Comparison of ENCODE assay signal across 8 mouse cellular contexts in the genomic region with DNA sequence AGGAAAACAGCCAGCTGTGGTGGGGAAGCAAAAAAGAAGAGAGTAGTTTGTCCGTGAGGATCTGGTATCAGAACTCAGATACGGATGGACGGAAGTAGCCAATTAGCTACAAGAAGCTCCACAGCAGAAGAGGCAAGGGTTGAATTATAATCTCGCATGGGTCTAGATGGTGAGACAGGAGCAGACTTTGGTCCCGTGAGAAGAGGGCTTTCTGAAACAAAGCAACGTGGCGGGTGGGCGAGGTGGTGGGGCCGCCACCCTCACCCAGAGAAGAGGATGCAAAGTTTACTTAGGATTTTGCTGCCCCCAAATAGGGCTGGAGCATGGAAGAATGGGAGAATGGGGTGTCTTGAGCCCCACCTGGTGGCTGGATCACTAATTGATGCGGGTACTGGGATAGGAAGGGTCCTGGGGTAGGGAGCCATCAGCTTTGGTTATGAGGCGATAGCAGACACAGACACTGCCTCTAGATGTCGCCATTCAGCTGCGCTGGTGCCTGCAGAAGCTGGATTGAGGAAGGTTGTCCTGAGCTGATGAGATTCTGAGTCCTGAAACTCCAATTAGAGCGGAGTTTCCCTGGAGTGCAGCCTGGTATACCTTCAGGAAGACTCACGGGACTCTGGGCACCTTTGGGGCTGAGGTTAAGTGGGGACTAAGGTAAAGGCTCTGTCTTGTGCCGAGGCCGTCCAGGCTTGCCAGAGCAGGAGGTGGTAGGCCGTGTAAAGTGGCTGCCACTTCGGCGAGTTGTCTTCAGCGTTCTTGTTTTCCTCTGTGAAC. TPM values are rescaled to one million over a fixed set of nuclear protein-coding genes. Genes with fewer than 3 reads are reported as not detected.
A peak's percentile ranks its signal among the peaks of the same experiment; 100 is the strongest.
DNase-seq lines count a peak whose midpoint lies in the region; ATAC-seq and TF ChIP-seq lines count a peak whose summit lies in the region.

No protein-coding gene starts in this region.

- TF ChIP-seq RAD21 in MEL (IDR thresholded peaks at IDR 0.05; ENCODE audit: low read depth, low read length): peak; percentile 93

- H3K4me2 ChIP-seq in forebrain, postnatal 0 days (ENCODE audit: low read depth): peak overlapping the region; percentile 41

- no peak overlapping the region for H3K9ac ChIP-seq in MEL (ENCODE audit: control insufficient read depth, low read depth, low read length, poor library complexity, severe bottlenecking)
- no peak overlapping the region for H3K9ac ChIP-seq in forebrain, postnatal 0 days

- H3K27ac ChIP-seq in MEL (ENCODE audit: control insufficient read depth, low read depth, low read length): no peak overlapping the region
- H3K27ac ChIP-seq in forebrain, postnatal 0 days (ENCODE audit: low read depth, low read length): no peak overlapping the region
- no peak overlapping the region for H3K27ac ChIP-seq in layer of hippocampus, adult 2 months

- H3K79me2 ChIP-seq in MEL (ENCODE audit: control insufficient read depth, insufficient read depth, low read length, poor library complexity): no peaks in the 10 kb centered on the region; the same call in 1 of the 2 replicates

- H3K4me3 ChIP-seq in MEL (ENCODE audit: control insufficient read depth in 1 of 2, insufficient read depth in 1 of 2, low read depth in 2 of 2, low read length in 2 of 2): no peak overlapping the region
- H3K4me3 ChIP-seq in forebrain, postnatal 0 days (ENCODE audit: low read depth, low read length): peak overlapping the region; percentile 17; the same call in 1 of the 2 replicates
- H3K4me3 ChIP-seq in layer of hippocampus, adult 2 months: peak overlapping the region; percentile 36
- no peak overlapping the region for H3K4me3 ChIP-seq in lung, adult 2 months (replicated peaks; ENCODE audit: extremely low read depth, low read depth, low read length)

- no peaks in the 10 kb centered on the region for H3K4me1 ChIP-seq in MEL (ENCODE audit: control insufficient read depth in 1 of 2, insufficient read depth in 2 of 2, low read length in 2 of 2)
- H3K4me1 ChIP-seq in forebrain, postnatal 0 days (ENCODE audit: insufficient read depth): no peaks in the 10 kb centered on the region
- no peaks in the 10 kb centered on the region; the same call in 1 of the 2 replicates for H3K4me1 ChIP-seq in lung, adult 2 months (ENCODE audit: control insufficient read depth, insufficient read depth, low read length)

- no peaks in the 10 kb centered on the region for H3K27me3 ChIP-seq in MEL (ENCODE audit: control insufficient read depth in 1 of 2, insufficient read depth in 2 of 2, low read length in 2 of 2)
- H3K27me3 ChIP-seq in forebrain, postnatal 0 days (ENCODE audit: insufficient read depth, low read length): no peaks in the 10 kb centered on the region; the same call in 1 of the 2 replicates

- TF ChIP-seq EP300 in MEL (IDR thresholded peaks at IDR 0.05; ENCODE audit: low read depth in 1 of 2, low read length in 2 of 2): no peak

- peak; percentile 95 for ATAC-seq in forebrain, postnatal 0 days
- ATAC-seq in neutrophil, adult 5-6 weeks (ENCODE audit: extremely low read depth, insufficient number of reproducible peaks, low FRiP score, poor library complexity, severe bottlenecking): peak; percentile 88

- H3K36me3 ChIP-seq in MEL (ENCODE audit: control insufficient read depth in 1 of 2, insufficient read depth in 2 of 2, low read length in 2 of 2): no peaks in the 10 kb centered on the region
- no peaks in the 10 kb centered on the region for H3K36me3 ChIP-seq in forebrain, postnatal 0 days (ENCODE audit: insufficient read depth)

- TF ChIP-seq POLR2A in MEL (IDR thresholded peaks at IDR 0.05; ENCODE audit: control insufficient read depth in 1 of 2, insufficient read depth in 1 of 2, low read depth in 1 of 2, low read length in 2 of 2, poor library complexity in 1 of 2): no peak
- no peak for TF ChIP-seq POLR2A in lung, adult 2 months (IDR thresholded peaks at IDR 0.05; ENCODE audit: borderline replicate concordance, extremely low read depth, low read depth, low read length)

- WGBS in forebrain, postnatal 0 days: 20% methylated on average over 21 of the region's 21 CpGs
- 23% methylated on average over 21 of the region's 21 CpGs for WGBS in lung, adult 2 months

- peak; percentile 90 to 98 (median 96) for TF ChIP-seq CTCF in MEL (IDR thresholded peaks at IDR 0.05 in 2 of 3, conservative IDR thresholded peaks at IDR 0.05 in 1 of 3; ENCODE audit: control insufficient read depth in 1 of 3, insufficient read depth in 1 of 3, low read depth in 2 of 3, low read length in 3 of 3, poor library complexity in 1 of 3, severe bottlenecking in 1 of 3)
- TF ChIP-seq CTCF in forebrain, postnatal 0 days (IDR thresholded peaks at IDR 0.05; ENCODE audit: low read depth): peak; percentile 96
- peak; percentile 96 for TF ChIP-seq CTCF in layer of hippocampus, adult 2 months (conservative IDR thresholded peaks at IDR 0.05)
- TF ChIP-seq CTCF in lung, adult 2 months (IDR thresholded peaks at IDR 0.05; ENCODE audit: insufficient read depth, low read length): peak; percentile 99

- DNase-seq in MEL (ENCODE audit: low read depth, low spot score): peak; percentile 90
- peak; percentile 75 to 80 for DNase-seq in cerebellum, adult 18-20 months
- peak; percentile 90 for DNase-seq in forebrain, postnatal 0 days
- DNase-seq in heart, postnatal 4 days: peak; percentile 93
- DNase-seq in layer of hippocampus, adult 2 months (ENCODE audit: low spot score in 2 of 2): peak; percentile 80 to 84
- DNase-seq in lung, adult 2 months: peak; percentile 63
- DNase-seq in testis, postnatal 14 days (ENCODE audit: low spot score): peak; percentile 80

- no peaks in the 10 kb centered on the region for H3K9me3 ChIP-seq in MEL (replicated peaks; ENCODE audit: insufficient read depth, low read length)
- H3K9me3 ChIP-seq in forebrain, postnatal 0 days (ENCODE audit: low read length): no peaks in the 10 kb centered on the region

TF ChIP-seq in MEL, 35 proteins besides CTCF, POLR2A, EP300 and RAD21:
- no peak for TF ChIP-seq POLR2AphosphoS5 (IDR thresholded peaks at IDR 0.05; ENCODE audit: borderline replicate concordance, low read depth, low read length)
- no peak for TF ChIP-seq ZNF384 (IDR thresholded peaks at IDR 0.05; ENCODE audit: low read depth, low read length)
- TF ChIP-seq E2F4 (IDR thresholded peaks at IDR 0.05; ENCODE audit: borderline replicate concordance, low read depth, low read length): no peak
- TF ChIP-seq ZC3H11A (IDR thresholded peaks at IDR 0.05; ENCODE audit: low read depth, low read length): peak; percentile 75
- TF ChIP-seq SIN3A (IDR thresholded peaks at IDR 0.05; ENCODE audit: low read length): peak; percentile 23; the same call in 1 of the 2 replicates
- peak; percentile 82 for TF ChIP-seq SMC3 (IDR thresholded peaks at IDR 0.05; ENCODE audit: low read depth, low read length)
- no peak for TF ChIP-seq RCOR1 (IDR thresholded peaks at IDR 0.05; ENCODE audit: low read depth, low read length)
- no peak for TF ChIP-seq ETS1 (IDR thresholded peaks at IDR 0.05; ENCODE audit: low read depth, low read length)
- no peak for TF ChIP-seq TCF12 (IDR thresholded peaks at IDR 0.05; ENCODE audit: low read depth, low read length)
- TF ChIP-seq MAZ (IDR thresholded peaks at IDR 0.05; ENCODE audit: low read depth, low read length): no peak
- no peak for TF ChIP-seq TAL1 (IDR thresholded peaks at IDR 0.05; ENCODE audit: low read length)
- TF ChIP-seq ZKSCAN1 (IDR thresholded peaks at IDR 0.05; ENCODE audit: low read depth, low read length): no peak
- TF ChIP-seq TBP (IDR thresholded peaks at IDR 0.05; ENCODE audit: low read depth, low read length): 0 out of 2 replicates have a peak, but pooled peaks have one; percentile 24

RNA-seq across cellular contexts. Expression of a gene that starts 11.4 kb away (rescaled TPM):
- total RNA-seq in MEL (2012; rRNA removed): 12.2 and 12.3 TPM in 2 replicates
- polyA plus RNA-seq in MEL (2012; ENCODE audit: insufficient read depth in 1 of 2, insufficient read length in 2 of 2, low read depth in 1 of 2, low replicate concordance in 2 of 2, missing spikeins in 1 of 2): 10 to 100 TPM in 1 of 2 experiments, not detected in 1; 12.4 TPM
- total RNA-seq in forebrain, postnatal 0 days (2014; rRNA removed): 11.8 and 13.2 TPM in 2 replicates
- 8.8 and 14.6 TPM in 2 replicates for polyA plus RNA-seq in forebrain, postnatal 0 days (2015; fragmentation: Nextera tagmentation; extraction: Ambion mirVana)
- 1 to 10 TPM; 5.0 to 5.4 TPM for total RNA-seq in heart, postnatal 4 days (2021)
- 1 to 10 TPM; 8.7 to 9.1 TPM for total RNA-seq in layer of hippocampus, adult 2 months (2021)
- polyA plus RNA-seq in lung, adult 2 months (2012; rRNA removed): 3.4 and 4.4 TPM in 2 replicates
- 6.0 and 6.5 TPM in 2 replicates for total RNA-seq in neutrophil, adult 5-6 weeks (2017)

RNA-seq across cellular contexts. Expression of a gene that starts 21.5 kb away (rescaled TPM):
- not detected in 2 replicates for total RNA-seq in MEL (2012; rRNA removed)
- under 1 TPM in 1 of 2 experiments, not detected in 1; 0.45 TPM for polyA plus RNA-seq in MEL (2012; ENCODE audit: insufficient read depth in 1 of 2, insufficient read length in 2 of 2, low read depth in 1 of 2, low replicate concordance in 2 of 2, missing spikeins in 1 of 2)
- not detected in 2 replicates for total RNA-seq in forebrain, postnatal 0 days (2014; rRNA removed)
- polyA plus RNA-seq in forebrain, postnatal 0 days (2015; fragmentation: Nextera tagmentation; extraction: Ambion mirVana): not detected in 2 replicates
- total RNA-seq in heart, postnatal 4 days (2021): 1 to 10 TPM; 2.8 to 4.6 TPM
- not detected for total RNA-seq in layer of hippocampus, adult 2 months (2021)
- 9.6 and 16.2 TPM in 2 replicates for polyA plus RNA-seq in lung, adult 2 months (2012; rRNA removed)
- 2.0 TPM in 1 of 2 replicates, not detected in the other for total RNA-seq in neutrophil, adult 5-6 weeks (2017)

RNA-seq across cellular contexts. Expression of a gene that starts 28.5 kb away (rescaled TPM):
- 8.9 and 9.0 TPM in 2 replicates for total RNA-seq in MEL (2012; rRNA removed)
- 1 to 10 TPM in 1 of 2 experiments, not detected in 1; 9.4 TPM for polyA plus RNA-seq in MEL (2012; ENCODE audit: insufficient read depth in 1 of 2, insufficient read length in 2 of 2, low read depth in 1 of 2, low replicate concordance in 2 of 2, missing spikeins in 1 of 2)
- 5.2 and 5.3 TPM in 2 replicates for total RNA-seq in forebrain, postnatal 0 days (2014; rRNA removed)
- 2.2 and 2.9 TPM in 2 replicates for polyA plus RNA-seq in forebrain, postnatal 0 days (2015; fragmentation: Nextera tagmentation; extraction: Ambion mirVana)
- 100 to 1,000 TPM; 193 to 274 TPM for total RNA-seq in heart, postnatal 4 days (2021)
- total RNA-seq in layer of hippocampus, adult 2 months (2021): 1 to 10 TPM; 2.0 to 2.1 TPM
- 10.9 and 19.5 TPM in 2 replicates for polyA plus RNA-seq in lung, adult 2 months (2012; rRNA removed)
- total RNA-seq in neutrophil, adult 5-6 weeks (2017): 13.0 and 20.0 TPM in 2 replicates

RNA-seq across cellular contexts. Expression of a gene that starts 39.1 kb away (rescaled TPM):
- total RNA-seq in MEL (2012; rRNA removed): 78.7 and 82.4 TPM in 2 replicates
- polyA plus RNA-seq in MEL (2012; ENCODE audit: insufficient read depth in 1 of 2, insufficient read length in 2 of 2, low read depth in 1 of 2, low replicate concordance in 2 of 2, missing spikeins in 1 of 2): 100 to 1,000 TPM in 1 of 2 experiments, not detected in 1; 110 TPM
- total RNA-seq in forebrain, postnatal 0 days (2014; rRNA removed): 54.9 and 61.9 TPM in 2 replicates
- polyA plus RNA-seq in forebrain, postnatal 0 days (2015; fragmentation: Nextera tagmentation; extraction: Ambion mirVana): 108 and 110 TPM in 2 replicates
- 10 to 100 TPM; 82.2 to 85.4 TPM for total RNA-seq in heart, postnatal 4 days (2021)
- 10 to 100 TPM; 27.8 to 31.7 TPM for total RNA-seq in layer of hippocampus, adult 2 months (2021)
- polyA plus RNA-seq in lung, adult 2 months (2012; rRNA removed): 34.7 and 35.3 TPM in 2 replicates
- total RNA-seq in neutrophil, adult 5-6 weeks (2017): 21.1 and 22.6 TPM in 2 replicates

Comparison
In these comparisons a context has a peak if more than half of its experiments do, and no peak if none do; other contexts are left out.
1. H3K4me3 ChIP-seq: peak in forebrain, postnatal 0 days (single experiment) and layer of hippocampus, adult 2 months (single experiment); none in MEL (0 of 2) and lung, adult 2 months (single experiment).
2. Peak in every context shown above with its lines, with median percentiles within 50 percentile points of each other: DNase-seq and CTCF ChIP-seq.